30 mouse cellular contexts compared by ENCODE assay signal in genomic region chr11:94972887-94973286, GRCm38 (mm10). TPM values are rescaled to one million over a fixed set of nuclear protein-coding genes. Genes with fewer than 3 reads are reported as not detected.
DNase-seq lines count a peak whose midpoint lies in the region; ATAC-seq lines count a peak whose summit lies in the region.
"Had no signal": no experiment of that assay in that cellular context is flagged by ENCODE, and none has a peak within 500 bp of the region (broad histone marks: within the 10 kb centered on the region; RNA-seq: fewer than 3 reads in every experiment).

No protein-coding gene starts in this region.

- H3K27me3 ChIP-seq in heart, embryonic 11.5 days (ENCODE audit: control insufficient read depth, insufficient read depth, low read length), result peaks cover 3% of the 10 kb centered on the region; the same call in 1 of the 2 replicates
- peaks cover 23% of the 10 kb centered on the region for H3K27me3 ChIP-seq in hindbrain, embryonic 10.5 days (ENCODE audit: insufficient read depth, poor library complexity, severe bottlenecking)
- no peaks in the 10 kb centered on the region for H3K27me3 ChIP-seq in hindbrain, embryonic 13.5 days
- H3K27me3 ChIP-seq in limb, embryonic 15.5 days, result no peaks in the 10 kb centered on the region
- H3K27me3 ChIP-seq: forebrain, embryonic 15.5 days; neural tube, embryonic 15.5 days; stomach, embryonic 15.5 days had no signal

- no peaks in the 10 kb centered on the region for H3K9me3 ChIP-seq in heart, embryonic 11.5 days (replicated peaks; ENCODE audit: control insufficient read depth, low read length)
- H3K9me3 ChIP-seq in hindbrain, embryonic 10.5 days, result no peaks in the 10 kb centered on the region
- H3K9me3 ChIP-seq in hindbrain, embryonic 13.5 days, result no peaks in the 10 kb centered on the region
- no peaks in the 10 kb centered on the region for H3K9me3 ChIP-seq in limb, embryonic 15.5 days
- H3K9me3 ChIP-seq: forebrain, embryonic 15.5 days; liver, embryonic 13.5 days; megakaryocyte, embryonic 14.5 days; midbrain, embryonic 12.5 days; neural tube, embryonic 15.5 days; stomach, embryonic 15.5 days had no signal

- peak overlapping the region; percentile 58 for H3K4me2 ChIP-seq in heart, embryonic 11.5 days
- H3K4me2 ChIP-seq in hindbrain, embryonic 13.5 days, result no peak overlapping the region
- H3K4me2 ChIP-seq in limb, embryonic 15.5 days, result no peak overlapping the region
- H3K4me2 ChIP-seq: forebrain, embryonic 15.5 days; liver, embryonic 13.5 days; midbrain, embryonic 12.5 days; neural tube, embryonic 15.5 days; stomach, embryonic 15.5 days had no signal

- no peak for ATAC-seq in heart, embryonic 11.5 days (replicated peaks; ENCODE audit: insufficient number of reproducible peaks, low FRiP score, low TSS enrichment)
- ATAC-seq in hindbrain, embryonic 13.5 days (ENCODE audit: low FRiP score), result no peak
- no peak for ATAC-seq in limb, embryonic 15.5 days (ENCODE audit: insufficient number of reproducible peaks, low FRiP score, low TSS enrichment, low read depth)
- ATAC-seq: CD4-positive, CD25-positive, alpha-beta regulatory T cell, adult 4 months; forebrain, embryonic 15.5 days; hindbrain, embryonic 16.5 days; lung, postnatal 0 days had no signal

- peak overlapping the region; percentile 43; the same call in 1 of the 2 replicates for H3K9ac ChIP-seq in heart, embryonic 11.5 days (ENCODE audit: low read depth, low read length)
- no peak overlapping the region for H3K9ac ChIP-seq in hindbrain, embryonic 13.5 days
- H3K9ac ChIP-seq in limb, embryonic 15.5 days, result no peak overlapping the region
- H3K9ac ChIP-seq: forebrain, embryonic 15.5 days; liver, embryonic 13.5 days; midbrain, embryonic 12.5 days; neural tube, embryonic 15.5 days; stomach, embryonic 15.5 days had no signal

- H3K4me3 ChIP-seq in heart, embryonic 11.5 days (ENCODE audit: low read depth, low read length), result peak overlapping the region; percentile 29
- no peak overlapping the region for H3K4me3 ChIP-seq in hindbrain, embryonic 10.5 days
- no peak overlapping the region for H3K4me3 ChIP-seq in hindbrain, embryonic 13.5 days
- peak overlapping the region; percentile 8 for H3K4me3 ChIP-seq in limb, embryonic 15.5 days
- H3K4me3 ChIP-seq: forebrain, embryonic 15.5 days; layer of hippocampus, adult 2 months; left cerebral cortex, adult 2 months; liver, embryonic 13.5 days; megakaryocyte, embryonic 14.5 days; midbrain, embryonic 12.5 days; neural tube, embryonic 15.5 days; stomach, embryonic 15.5 days had no signal

- no peaks in the 10 kb centered on the region for H3K36me3 ChIP-seq in heart, embryonic 11.5 days (ENCODE audit: control insufficient read depth, insufficient read depth, low read length)
- no peaks in the 10 kb centered on the region for H3K36me3 ChIP-seq in hindbrain, embryonic 10.5 days
- no peaks in the 10 kb centered on the region for H3K36me3 ChIP-seq in hindbrain, embryonic 13.5 days
- no peaks in the 10 kb centered on the region for H3K36me3 ChIP-seq in limb, embryonic 15.5 days
- H3K36me3 ChIP-seq: forebrain, embryonic 15.5 days; liver, embryonic 13.5 days; midbrain, embryonic 12.5 days; neural tube, embryonic 15.5 days; stomach, embryonic 15.5 days had no signal

- WGBS in heart, embryonic 11.5 days (ENCODE audit: insufficient replicate concordance), result 34% methylated on average over 5 of the region's 5 CpGs
- WGBS in hindbrain, embryonic 10.5 days, result 77% methylated on average over 5 of the region's 5 CpGs
- 67% methylated on average over 5 of the region's 5 CpGs for WGBS in hindbrain, embryonic 13.5 days
- 51% methylated on average over 5 of the region's 5 CpGs for WGBS in limb, embryonic 15.5 days

- H3K4me1 ChIP-seq in heart, embryonic 11.5 days (ENCODE audit: control insufficient read depth, insufficient read depth, low read length), result peaks cover 22% of the 10 kb centered on the region
- peaks cover 24% of the 10 kb centered on the region for H3K4me1 ChIP-seq in hindbrain, embryonic 10.5 days (replicated peaks)
- H3K4me1 ChIP-seq in hindbrain, embryonic 13.5 days (replicated peaks), result peaks cover 16% of the 10 kb centered on the region
- H3K4me1 ChIP-seq in limb, embryonic 15.5 days, result 0 out of 2 replicates have a peak, but pooled peaks cover 5% of the 10 kb centered on the region
- H3K4me1 ChIP-seq: stomach, embryonic 15.5 days had no signal

- DNase-seq in cerebellum, postnatal 25 days, result peak; percentile 22 to 36
- no peak for DNase-seq in cerebellum, postnatal 36 days
- DNase-seq in heart, adult 11 months, result no peak
- DNase-seq in hindbrain, embryonic 10.5 days (ENCODE audit: low spot score), result no peak
- DNase-seq in retina, postnatal 1 day, result no peak
- DNase-seq: adrenal gland, postnatal 25 days; kidney, adult 18-20 months; kidney, postnatal 36 days; liver, embryonic 13.5 days; lung, adult 18-20 months; lung, postnatal 4 days; right cerebral cortex, postnatal 25 days had no signal

- H3K27ac ChIP-seq in heart, embryonic 11.5 days (ENCODE audit: low read depth, low read length), result peak overlapping the region; percentile 55; the same call in 1 of the 2 replicates
- H3K27ac ChIP-seq in hindbrain, embryonic 10.5 days, result peak overlapping the region; percentile 42
- H3K27ac ChIP-seq in hindbrain, embryonic 13.5 days, result no peak overlapping the region
- no peak overlapping the region for H3K27ac ChIP-seq in limb, embryonic 15.5 days
- H3K27ac ChIP-seq: forebrain, embryonic 15.5 days; layer of hippocampus, adult 2 months; left cerebral cortex, adult 2 months; liver, embryonic 13.5 days; midbrain, embryonic 12.5 days; neural tube, embryonic 15.5 days; stomach, embryonic 15.5 days had no signal

RNA-seq across cellular contexts. Expression of gene Sgca, which starts 3.2 kb away (rescaled TPM):
- 24.7 and 25.3 TPM in 2 replicates for polyA plus RNA-seq in heart, embryonic 11.5 days (2014; fragmentation: Nextera tagmentation; extraction: Ambion mirVana)
- polyA plus RNA-seq in hindbrain, embryonic 10.5 days (2016; fragmentation: Nextera tagmentation; extraction: Ambion mirVana), result 0.10 TPM in 1 of 2 replicates, not detected in the other
- 0.23 and 0.52 TPM in 2 replicates for polyA plus RNA-seq in hindbrain, embryonic 13.5 days (2015; fragmentation: Nextera tagmentation; extraction: Ambion mirVana)
- polyA plus RNA-seq in limb, embryonic 15.5 days (2015; fragmentation: Nextera tagmentation; extraction: Ambion mirVana), result 7.5 and 18.9 TPM in 2 replicates
- polyA plus RNA-seq: CD4-positive, CD25-positive, alpha-beta regulatory T cell, adult 4 months; forebrain, embryonic 15.5 days; intestine, embryonic 14.5 days; midbrain, embryonic 12.5 days had no signal

RNA-seq across cellular contexts. Expression of gene Hils1, which starts 5.5 kb away (rescaled TPM):
- 0.24 TPM in 1 of 2 replicates, not detected in the other for polyA plus RNA-seq in heart, embryonic 11.5 days (2014; fragmentation: Nextera tagmentation; extraction: Ambion mirVana)
- not detected in 2 replicates for polyA plus RNA-seq in hindbrain, embryonic 10.5 days (2016; fragmentation: Nextera tagmentation; extraction: Ambion mirVana)
- polyA plus RNA-seq in hindbrain, embryonic 13.5 days (2015; fragmentation: Nextera tagmentation; extraction: Ambion mirVana), result not detected in 2 replicates
- 0.42 TPM in 1 of 2 replicates, not detected in the other for polyA plus RNA-seq in limb, embryonic 15.5 days (2015; fragmentation: Nextera tagmentation; extraction: Ambion mirVana)
- polyA plus RNA-seq: CD4-positive, CD25-positive, alpha-beta regulatory T cell, adult 4 months; embryonic facial prominence, embryonic 11.5 days; forebrain, embryonic 15.5 days; frontal cortex, adult 2 months; hindbrain, embryonic 16.5 days; intestine, embryonic 14.5 days; kidney, embryonic 16.5 days; liver, embryonic 13.5 days; lung, postnatal 0 days; midbrain, embryonic 12.5 days; midbrain, postnatal 0 days; neural tube, embryonic 15.5 days; stomach, embryonic 15.5 days had no signal

RNA-seq across cellular contexts. Expression of gene Ppp1r9b, which starts 17.9 kb away (rescaled TPM):
- 11.4 and 16.3 TPM in 2 replicates for polyA plus RNA-seq in heart, embryonic 11.5 days (2014; fragmentation: Nextera tagmentation; extraction: Ambion mirVana)
- polyA plus RNA-seq in hindbrain, embryonic 10.5 days (2016; fragmentation: Nextera tagmentation; extraction: Ambion mirVana), result 10.4 and 11.8 TPM in 2 replicates
- polyA plus RNA-seq in hindbrain, embryonic 13.5 days (2015; fragmentation: Nextera tagmentation; extraction: Ambion mirVana), result 16.9 and 17.3 TPM in 2 replicates
- polyA plus RNA-seq in limb, embryonic 15.5 days (2015; fragmentation: Nextera tagmentation; extraction: Ambion mirVana), result 9.7 and 9.9 TPM in 2 replicates

RNA-seq across cellular contexts. Expression of gene Samd14, which starts 36.8 kb away (rescaled TPM):
- 16.0 and 16.3 TPM in 2 replicates for polyA plus RNA-seq in heart, embryonic 11.5 days (2014; fragmentation: Nextera tagmentation; extraction: Ambion mirVana)
- 38.8 and 71.5 TPM in 2 replicates for polyA plus RNA-seq in hindbrain, embryonic 10.5 days (2016; fragmentation: Nextera tagmentation; extraction: Ambion mirVana)
- 132 and 142 TPM in 2 replicates for polyA plus RNA-seq in hindbrain, embryonic 13.5 days (2015; fragmentation: Nextera tagmentation; extraction: Ambion mirVana)
- 21.4 and 25.1 TPM in 2 replicates for polyA plus RNA-seq in limb, embryonic 15.5 days (2015; fragmentation: Nextera tagmentation; extraction: Ambion mirVana)

RNA-seq across cellular contexts. Expression of gene Col1a1, which starts 36.9 kb away (rescaled TPM):
- 129 and 157 TPM in 2 replicates for polyA plus RNA-seq in heart, embryonic 11.5 days (2014; fragmentation: Nextera tagmentation; extraction: Ambion mirVana)
- 98.1 and 193 TPM in 2 replicates for polyA plus RNA-seq in hindbrain, embryonic 10.5 days (2016; fragmentation: Nextera tagmentation; extraction: Ambion mirVana)
- polyA plus RNA-seq in hindbrain, embryonic 13.5 days (2015; fragmentation: Nextera tagmentation; extraction: Ambion mirVana), result 128 and 217 TPM in 2 replicates
- 4,882 and 5,832 TPM in 2 replicates for polyA plus RNA-seq in limb, embryonic 15.5 days (2015; fragmentation: Nextera tagmentation; extraction: Ambion mirVana)

Comparison
In these comparisons a context has a peak if more than half of its experiments do, and no peak if none do; other contexts are left out.
1. DNase-seq: peak in cerebellum, postnatal 25 days (2 of 2); none in cerebellum, postnatal 36 days (0 of 2), heart, adult 11 months (single experiment), hindbrain, embryonic 10.5 days (single experiment) and retina, postnatal 1 day (single experiment).
2. H3K27ac ChIP-seq: peak in heart, embryonic 11.5 days (single experiment) and hindbrain, embryonic 10.5 days (single experiment); none in hindbrain, embryonic 13.5 days (single experiment) and limb, embryonic 15.5 days (single experiment).
3. H3K4me3 ChIP-seq: peak in heart, embryonic 11.5 days (single experiment) and limb, embryonic 15.5 days (single experiment); none in hindbrain, embryonic 10.5 days (single experiment) and hindbrain, embryonic 13.5 days (single experiment).